ENCODE assay signal across 10 mouse cellular contexts in genomic region chr9:79951984-79952383, GRCm38 (mm10).
DNase-seq lines count a peak whose midpoint lies in the region; ATAC-seq lines count a peak whose summit lies in the region.
"Had no signal": no experiment of that assay in that cellular context is flagged by ENCODE, and none has a peak within 500 bp of the region (broad histone marks: within the 10 kb centered on the region; RNA-seq: fewer than 3 reads in every experiment).

No protein-coding gene starts in this region.

- H3K27me3 ChIP-seq in midbrain, embryonic 13.5 days = no peaks in the 10 kb centered on the region

- H3K27ac ChIP-seq in midbrain, embryonic 13.5 days = no peak overlapping the region
- H3K27ac ChIP-seq: hindbrain, embryonic 10.5 days had no signal

- no peaks in the 10 kb centered on the region for H3K9me3 ChIP-seq in midbrain, embryonic 13.5 days
- H3K9me3 ChIP-seq: hindbrain, embryonic 10.5 days had no signal

- H3K9ac ChIP-seq in midbrain, embryonic 13.5 days (replicated peaks) = no peak overlapping the region

- H3K4me3 ChIP-seq in midbrain, embryonic 13.5 days (replicated peaks) = no peak overlapping the region
- H3K4me3 ChIP-seq: hindbrain, embryonic 10.5 days had no signal

- H3K4me2 ChIP-seq in midbrain, embryonic 13.5 days (replicated peaks) = no peak overlapping the region

- no peaks in the 10 kb centered on the region for H3K4me1 ChIP-seq in midbrain, embryonic 13.5 days (replicated peaks)
- H3K4me1 ChIP-seq: hindbrain, embryonic 10.5 days had no signal

- H3K36me3 ChIP-seq in midbrain, embryonic 13.5 days = no peaks in the 10 kb centered on the region
- H3K36me3 ChIP-seq: hindbrain, embryonic 10.5 days had no signal

- DNase-seq in heart, adult 11 months = peak; percentile 96
- DNase-seq in heart, postnatal 25 days (ENCODE audit: low spot score) = no peak
- DNase-seq in heart, adult 9 months (ENCODE audit: low spot score in 2 of 2) = peak; percentile 58 to 65
- peak; percentile 16 to 48 for DNase-seq in kidney, postnatal 25 days
- DNase-seq in layer of hippocampus, adult 9-11 months = no peak
- no peak for DNase-seq in urinary bladder, postnatal 4 days (ENCODE audit: low spot score in 2 of 2)
- DNase-seq: layer of hippocampus, postnatal 36 days had no signal

- intact Hi-C loops in heart, postnatal 25 days (cut with DNase I) = no loop called here

- ATAC-seq in CD4-positive, CD25-positive, alpha-beta regulatory T cell, adult 4 months = peak; percentile 41
- ATAC-seq in midbrain, embryonic 13.5 days = no peak

- WGBS in midbrain, embryonic 13.5 days = 82% methylated on average over 8 of the region's 8 CpGs

Comparison
In these comparisons a context has a peak if more than half of its experiments do, and no peak if none do; other contexts are left out.
1. DNase-seq: peak in heart, adult 11 months (single experiment), heart, adult 9 months (2 of 2) and kidney, postnatal 25 days (2 of 2); none in heart, postnatal 25 days (single experiment), layer of hippocampus, adult 9-11 months (single experiment) and urinary bladder, postnatal 4 days (0 of 2).